ENCODE assay signal across 12 mouse cellular contexts in genomic region chrX:11491676-11492391, GRCm38 (mm10).
DNase-seq lines count a peak whose midpoint lies in the region; ATAC-seq and TF ChIP-seq lines count a peak whose summit lies in the region.
"Had no signal": no experiment of that assay in that cellular context is flagged by ENCODE, and none has a peak within 500 bp of the region (broad histone marks: within the 10 kb centered on the region; RNA-seq: fewer than 3 reads in every experiment).

No protein-coding gene starts in this region.

- no peak overlapping the region for H3K4me3 ChIP-seq in heart, embryonic 14.5 days (ENCODE audit: control insufficient read depth in 1 of 2, insufficient read depth in 1 of 2, low read depth in 1 of 2, low read length in 2 of 2)
- H3K4me3 ChIP-seq in hindbrain, embryonic 14.5 days (replicated peaks; ENCODE audit: low read length) = no peak overlapping the region
- no peak overlapping the region for H3K4me3 ChIP-seq in midbrain, postnatal 0 days (ENCODE audit: low read depth, low read length)
- no peak overlapping the region for H3K4me3 ChIP-seq in gastrocnemius, adult 2 months

- H3K27ac ChIP-seq in heart, embryonic 14.5 days (replicated peaks in 1 of 2; ENCODE audit: control insufficient read depth in 1 of 2, insufficient read depth in 1 of 2, low read depth in 2 of 2, low read length in 2 of 2) = no peak overlapping the region
- peak overlapping the region; percentile 69 for H3K27ac ChIP-seq in hindbrain, embryonic 14.5 days
- no peak overlapping the region for H3K27ac ChIP-seq in midbrain, postnatal 0 days (ENCODE audit: low read depth, low read length)
- H3K27ac ChIP-seq in gastrocnemius, adult 2 months = no peak overlapping the region
- H3K27ac ChIP-seq: liver, embryonic 14.5 days had no signal

- no peak for DNase-seq in heart, adult 18-20 months
- DNase-seq in embryo, embryonic 9.5 days (ENCODE audit: extremely low spot score) = peak; percentile 22
- no peak for DNase-seq in hindbrain, embryonic 14.5 days (ENCODE audit: low spot score)
- peak; percentile 31 for DNase-seq in midbrain, postnatal 0 days (ENCODE audit: low spot score)
- no peak for DNase-seq in frontal cortex, postnatal 14 days (ENCODE audit: low spot score in 2 of 2)
- DNase-seq in gastrocnemius, adult 2 months = no peak
- DNase-seq in right cerebral cortex, adult 18-20 months = no peak
- DNase-seq: cerebellum, postnatal 25 days; thymus, postnatal 36 days had no signal

- H3K4me1 ChIP-seq in heart, embryonic 14.5 days (ENCODE audit: control insufficient read depth in 2 of 2, insufficient read depth in 2 of 2, low read length in 2 of 2) = peaks cover 12 to 26% of the 10 kb centered on the region in 2 experiments
- peaks cover 31% of the 10 kb centered on the region; the same call in 1 of the 2 replicates for H3K4me1 ChIP-seq in hindbrain, embryonic 14.5 days (replicated peaks; ENCODE audit: control insufficient read depth, insufficient read depth, low read length)
- H3K4me1 ChIP-seq in midbrain, postnatal 0 days (ENCODE audit: insufficient read depth, low read length) = no peaks in the 10 kb centered on the region

- no peaks in the 10 kb centered on the region for H3K36me3 ChIP-seq in heart, embryonic 14.5 days (ENCODE audit: control insufficient read depth, insufficient read depth, low read length)
- no peaks in the 10 kb centered on the region for H3K36me3 ChIP-seq in hindbrain, embryonic 14.5 days (replicated peaks; ENCODE audit: control insufficient read depth, insufficient read depth)
- H3K36me3 ChIP-seq in midbrain, postnatal 0 days (ENCODE audit: insufficient read depth, low read length) = no peaks in the 10 kb centered on the region

- 33% methylated on average over 30 of the region's 32 CpGs for WGBS in heart, embryonic 14.5 days
- 19% methylated on average over 32 of the region's 32 CpGs for WGBS in hindbrain, embryonic 14.5 days
- 21% methylated on average over 29 of the region's 32 CpGs for WGBS in midbrain, postnatal 0 days

- H3K4me2 ChIP-seq in heart, embryonic 14.5 days (ENCODE audit: low read length) = peak overlapping the region; percentile 44
- H3K4me2 ChIP-seq in hindbrain, embryonic 14.5 days (replicated peaks) = peak overlapping the region; percentile 42
- peak overlapping the region; percentile 12; the same call in 1 of the 2 replicates for H3K4me2 ChIP-seq in midbrain, postnatal 0 days (ENCODE audit: low read depth, low read length, poor library complexity, severe bottlenecking)

- H3K27me3 ChIP-seq in heart, embryonic 14.5 days (ENCODE audit: control insufficient read depth, insufficient read depth, low read length) = no peaks in the 10 kb centered on the region
- no peaks in the 10 kb centered on the region for H3K27me3 ChIP-seq in hindbrain, embryonic 14.5 days (ENCODE audit: control insufficient read depth, insufficient read depth, low read length)
- H3K27me3 ChIP-seq in midbrain, postnatal 0 days (ENCODE audit: insufficient read depth, low read length) = no peaks in the 10 kb centered on the region

- no peak overlapping the region for H3K9ac ChIP-seq in heart, embryonic 14.5 days (ENCODE audit: low read length)
- peak overlapping the region; percentile 33; the same call in 1 of the 2 replicates for H3K9ac ChIP-seq in hindbrain, embryonic 14.5 days
- H3K9ac ChIP-seq in midbrain, postnatal 0 days (replicated peaks; ENCODE audit: low read length, poor library complexity, severe bottlenecking) = no peak overlapping the region
- H3K9ac ChIP-seq: liver, embryonic 14.5 days had no signal

- no peak for TF ChIP-seq CTCF in midbrain, postnatal 0 days (IDR thresholded peaks at IDR 0.05)
- TF ChIP-seq CTCF in gastrocnemius, adult 2 months (IDR thresholded peaks at IDR 0.05) = no peak

- intact Hi-C loops in gastrocnemius, adult 2 months (cut with DNase I) = loop anchor here (5.0 kb wide), 1 partner anchor 50 kb away; no protein-coding TSS in a partner anchor

- H3K9me3 ChIP-seq in heart, embryonic 14.5 days (ENCODE audit: control insufficient read depth, low read length) = no peaks in the 10 kb centered on the region
- no peaks in the 10 kb centered on the region for H3K9me3 ChIP-seq in hindbrain, embryonic 14.5 days (ENCODE audit: control insufficient read depth, low read length)
- no peaks in the 10 kb centered on the region for H3K9me3 ChIP-seq in midbrain, postnatal 0 days (ENCODE audit: low read length)

- no peak for ATAC-seq in heart, embryonic 14.5 days (ENCODE audit: insufficient number of reproducible peaks, insufficient read depth, low FRiP score, low read depth)
- peak; percentile 26; the same call in 1 of the 2 replicates for ATAC-seq in hindbrain, embryonic 14.5 days (ENCODE audit: low FRiP score)
- no peak for ATAC-seq in midbrain, postnatal 0 days (ENCODE audit: low FRiP score)
- ATAC-seq: activated CD4-positive, CD25-positive, alpha-beta regulatory T cell, adult 4 months had no signal

Comparison
In these comparisons a context has a peak if more than half of its experiments do, and no peak if none do; other contexts are left out.
1. DNase-seq: peak in embryo, embryonic 9.5 days (single experiment) and midbrain, postnatal 0 days (single experiment); none in heart, adult 18-20 months (0 of 2), hindbrain, embryonic 14.5 days (single experiment), frontal cortex, postnatal 14 days (0 of 2), gastrocnemius, adult 2 months (single experiment) and right cerebral cortex, adult 18-20 months (single experiment).
2. Peak in every context shown above with its lines, with median percentiles within 50 percentile points of each other: H3K4me2 ChIP-seq.